Mouse (Mus musculus) hindbrain, postnatal 0 days (tissue): ENCODE data around the gene Kank4. TPM values are rescaled to one million over a fixed set of nuclear protein-coding genes. Genes with fewer than 3 reads are reported as not detected.

ENCODE experiments used
- ATAC-seq: fragments of 200-750 bp; cut with Nextera tagmentation; 2 replicates; pipeline ENCODE4 v1.8.0; 2017; ENCODE audit warnings: mild to moderate bottlenecking, moderate TSS enrichment, moderate library complexity
- DNase-seq: peaks from one replicate; pipeline ENCODE4 v3.0.0-alpha.2; 2015; ENCODE audit warnings: low spot score
- H3K27ac ChIP-seq: fragments of 300-500 bp; sonication (generic); 2 replicates; pipeline ENCODE4 v1.5.1; 2014; ENCODE audit warnings: mild to moderate bottlenecking
- H3K27me3 ChIP-seq: fragments of 300-500 bp; sonication (generic); 2 replicates; pipeline ENCODE4 v1.6.1; 2014; ENCODE audit warnings: low read length, mixed read lengths; ENCODE audit not compliant: insufficient read depth
- H3K36me3 ChIP-seq: fragments of 300-500 bp; sonication (generic); 2 replicates; pipeline ENCODE4 v1.6.1; 2014; ENCODE audit warnings: low read length, mixed read lengths; ENCODE audit not compliant: insufficient read depth
- H3K4me1 ChIP-seq: fragments of 300-500 bp; sonication (generic); 2 replicates; pipeline ENCODE4 v1.6.1; 2014; ENCODE audit warnings: antibody characterized with exemption, low read length, mixed read lengths; ENCODE audit not compliant: insufficient read depth
- H3K4me2 ChIP-seq: fragments of 300-500 bp; sonication (generic); 2 replicates; pipeline ENCODE4 v1.6.1; 2014; ENCODE audit warnings: low read depth, mild to moderate bottlenecking, low read length, moderate library complexity, mixed read lengths
- H3K4me3 ChIP-seq: fragments of 300-500 bp; sonication (generic); 2 replicates; pipeline ENCODE4 v1.5.1; 2014; ENCODE audit warnings: low read length
- H3K9ac ChIP-seq: fragments of 300-500 bp; sonication (generic); replicated peaks from 2 replicates; pipeline ENCODE4 v1.6.1; 2014; ENCODE audit warnings: mild to moderate bottlenecking, low read length, moderate library complexity, mixed read lengths
- H3K9me3 ChIP-seq: fragments of 300-500 bp; sonication (generic); 2 replicates; pipeline ENCODE4 v1.6.1; 2016; ENCODE audit warnings: low read length, mixed read lengths
- CTCF ChIP-seq: IDR thresholded peaks from 2 replicates; pipeline ENCODE4 v1.5.1; 2016; ENCODE audit warnings: antibody characterized with exemption, control low read depth, low read depth
- WGBS: fragments of 180-500 bp; shearing (Covaris S2); extraction: QIAGEN DNeasy Blood & Tissue Kit; methylation state at CpG from one replicate; pipeline ENCODE4 v1.1.7; 2014; 5-methylcytosine and 5-hydroxymethylcytosine counted together
- polyA plus RNA-seq: library from polyadenylated mRNA; unstranded; fragments of >200 nt; fragmentation: Nextera tagmentation; extraction: Ambion mirVana; gene quantifications from 2 replicates; pipeline ENCODE4 v1.2.1, GENCODE M21; 2015
- total RNA-seq: library from RNA; depleted of rRNA; stranded (reverse); fragments of >200 nt; gene quantifications from 2 replicates; pipeline ENCODE4 v1.2.3, GENCODE M21; 2014

Gene Kank4
- total and polyA plus RNA-seq, 2 experiments from 2014 or later = 0.69 to 5.9 TPM

DNA sequence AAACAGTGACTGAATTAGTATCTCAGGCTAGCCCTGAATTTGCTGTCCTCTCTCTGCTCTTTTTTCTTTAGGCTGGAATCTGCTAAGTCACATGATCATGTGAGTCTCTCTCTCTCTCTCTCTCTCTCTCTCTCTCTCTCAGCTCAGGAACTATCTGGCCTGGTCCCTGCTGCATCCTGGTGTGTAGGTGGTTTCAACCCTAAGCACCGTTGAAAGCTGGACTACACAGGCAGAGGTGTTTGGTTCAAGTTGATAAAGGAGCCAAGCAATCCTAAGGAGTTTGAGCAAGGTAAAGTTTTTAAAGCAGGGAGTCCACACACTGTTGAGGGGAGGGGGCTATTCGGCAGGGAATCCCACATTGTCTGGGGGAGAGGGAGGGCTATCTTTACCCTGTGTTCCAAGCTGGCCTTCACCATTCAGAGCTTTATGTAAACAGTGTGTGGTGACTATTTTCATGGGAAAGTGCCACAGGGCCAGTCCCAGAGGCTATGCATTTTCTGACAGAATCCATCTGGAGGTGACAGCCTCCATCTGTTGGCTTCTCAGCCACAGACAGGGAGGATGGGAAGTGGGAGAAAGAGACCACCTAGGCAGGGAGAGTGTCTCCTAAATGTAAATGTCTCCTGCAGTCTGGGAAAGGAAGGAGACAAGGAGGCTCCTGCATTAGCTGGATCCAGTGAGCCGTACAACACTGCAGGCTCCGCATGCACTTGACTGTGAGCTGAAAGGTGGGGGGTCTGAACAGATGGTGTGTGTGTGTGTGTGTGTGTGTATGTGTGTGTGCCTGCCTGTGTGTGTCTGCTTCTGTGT is 59.1 kb downstream of the Kank4 start:
- Histone ChIP-seq H3K27me3 (no peaks in the 10 kb centered on the region), H3K27ac (peak overlapping the region; percentile 60), H3K9me3 (no peaks in the 10 kb centered on the region), H3K9ac (no peak overlapping the region), H3K36me3 (no peaks in the 10 kb centered on the region), H3K4me1 (no peaks in the 10 kb centered on the region), H3K4me2 (no peak overlapping the region), H3K4me3 (no peak overlapping the region)
- TF ChIP-seq CTCF = no peak
- DNase-seq (peak; percentile 50), ATAC-seq (peak; percentile 73)
- 36% methylated on average over 4 of the region's 4 CpGs for WGBS

DNA sequence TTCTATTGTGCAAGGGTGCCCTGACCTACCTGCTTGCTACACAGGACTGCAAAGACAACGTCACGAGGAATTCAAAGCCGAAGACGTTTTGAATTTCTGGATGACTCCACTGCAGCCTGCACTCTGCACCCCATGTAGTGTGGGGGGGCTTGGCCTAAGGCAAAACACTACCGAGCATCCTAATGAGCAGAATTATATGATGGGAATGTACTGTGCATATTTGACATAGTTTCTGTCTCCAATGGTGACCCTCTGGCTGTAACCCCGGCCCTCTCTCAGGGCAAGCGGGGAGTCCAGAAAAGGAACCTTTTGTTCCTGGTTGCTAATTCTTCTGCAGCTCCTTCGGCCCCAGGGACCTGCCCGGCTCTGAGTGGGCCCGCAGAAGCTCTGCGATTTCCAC is 61.2 kb downstream of the Kank4 start:
- DNase-seq = no peak
- peak; percentile 39; the same call in 1 of the 2 replicates for ATAC-seq
- H3K4me1 ChIP-seq = no peaks in the 10 kb centered on the region
- H3K4me3 ChIP-seq = no peak overlapping the region
- H3K4me2 ChIP-seq = no peak overlapping the region
- H3K27ac ChIP-seq = no peak overlapping the region
- 20% methylated on average over 11 of the region's 11 CpGs for WGBS
- no peaks in the 10 kb centered on the region for H3K9me3 ChIP-seq
- H3K27me3 ChIP-seq = no peaks in the 10 kb centered on the region
- no peaks in the 10 kb centered on the region for H3K36me3 ChIP-seq
- H3K9ac ChIP-seq = no peak overlapping the region
- no peak for TF ChIP-seq CTCF

DNA sequence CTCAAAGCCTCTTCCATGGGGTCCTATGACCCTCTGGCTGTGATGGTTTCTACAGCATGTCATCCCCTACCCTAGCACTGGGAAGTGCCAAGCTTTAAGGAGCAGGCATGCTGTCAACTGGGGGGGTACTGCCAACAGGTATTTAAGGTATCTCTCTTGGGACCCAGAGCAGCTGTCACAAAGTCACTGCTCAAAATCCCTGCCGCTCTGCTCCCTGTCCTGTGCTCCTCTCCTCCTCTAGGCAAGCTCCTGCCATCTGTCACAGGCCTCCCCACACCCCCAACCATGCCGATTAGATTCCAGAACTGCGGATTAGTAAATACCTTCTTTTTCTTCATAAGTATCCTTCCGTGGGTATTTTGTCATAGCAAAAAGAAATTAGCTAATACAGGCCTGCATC is 62.9 kb downstream of the Kank4 start:
- Histone ChIP-seq H3K27ac (no peak overlapping the region), H3K36me3 (no peaks in the 10 kb centered on the region), H3K9me3 (no peaks in the 10 kb centered on the region), H3K27me3 (no peaks in the 10 kb centered on the region), H3K9ac (no peak overlapping the region), H3K4me3 (no peak overlapping the region), H3K4me2 (no peak overlapping the region), H3K4me1 (no peaks in the 10 kb centered on the region)
- DNase-seq = no peak
- ATAC-seq = no peak
- TF ChIP-seq CTCF = no peak
- WGBS = 62% methylated on average over 4 of the region's 4 CpGs

DNA sequence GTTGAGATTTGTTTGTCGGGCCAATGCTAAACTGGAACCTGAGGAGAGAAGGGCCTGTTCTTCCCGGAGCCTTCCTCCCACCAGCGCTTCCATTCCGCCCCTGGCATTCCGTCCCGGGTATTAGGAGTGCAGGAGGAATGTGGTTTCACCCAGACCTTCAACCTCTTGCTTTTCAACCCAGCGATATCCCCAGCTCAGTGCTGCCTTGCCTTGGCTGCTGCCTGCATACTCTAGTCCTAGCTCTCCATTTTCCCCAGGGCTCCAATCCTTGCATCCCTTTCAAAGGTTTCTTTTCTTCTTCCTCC is 73.5 kb downstream of the Kank4 start:
- Histone ChIP-seq H3K9me3 (no peaks in the 10 kb centered on the region), H3K27ac (no peak overlapping the region), H3K4me2 (no peak overlapping the region), H3K4me3 (no peak overlapping the region), H3K27me3 (no peaks in the 10 kb centered on the region), H3K4me1 (peaks cover 3% of the 10 kb centered on the region; the same call in 1 of the 2 replicates), H3K9ac (no peak overlapping the region), H3K36me3 (no peaks in the 10 kb centered on the region)
- ATAC-seq (no peak), DNase-seq (no peak)
- WGBS = 21% methylated on average over 7 of the region's 7 CpGs
- no peak for TF ChIP-seq CTCF

DNA sequence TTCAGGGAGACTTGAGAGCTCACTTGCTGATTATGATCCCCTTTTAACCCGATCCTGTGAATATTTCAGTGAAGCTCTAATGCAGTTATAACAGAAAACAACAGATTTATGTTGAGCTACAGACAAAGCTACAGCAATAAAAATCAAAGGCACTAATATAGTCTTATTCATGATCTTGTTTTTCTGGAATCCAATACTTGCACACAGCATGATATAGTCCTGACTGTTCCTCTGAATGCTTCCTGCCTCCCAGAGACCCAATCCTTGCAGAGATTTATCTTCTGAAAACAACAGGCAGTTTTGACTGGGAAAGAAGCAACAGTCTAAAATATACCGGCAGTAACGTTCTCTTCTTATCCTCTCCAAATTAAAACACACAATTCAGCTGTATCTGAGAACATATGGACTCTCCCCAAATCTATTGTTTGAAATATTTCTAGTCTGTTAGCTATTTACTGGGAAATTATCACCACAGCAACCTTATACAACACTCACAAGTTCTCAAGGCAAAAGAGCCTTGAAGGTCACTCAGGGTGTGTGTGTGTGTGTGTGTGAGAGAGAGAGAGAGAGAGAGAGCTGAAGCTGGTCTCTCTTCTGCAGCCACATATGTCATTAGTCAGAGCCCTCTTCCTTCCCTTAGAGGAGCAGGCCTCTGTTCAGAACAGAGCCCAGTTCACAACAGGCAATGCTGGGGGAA is 74.0 kb downstream of the Kank4 start:
- ATAC-seq (no peak), DNase-seq (no peak)
- Histone ChIP-seq H3K36me3 (no peaks in the 10 kb centered on the region), H3K27ac (no peak overlapping the region; the same call in 1 of the 2 replicates), H3K4me2 (no peak overlapping the region), H3K27me3 (no peaks in the 10 kb centered on the region), H3K4me3 (no peak overlapping the region), H3K9me3 (no peaks in the 10 kb centered on the region), H3K4me1 (peaks cover 3% of the 10 kb centered on the region; the same call in 1 of the 2 replicates), H3K9ac (no peak overlapping the region)
- no peak for TF ChIP-seq CTCF
- WGBS = 55% methylated on average over 3 of the region's 3 CpGs

DNA sequence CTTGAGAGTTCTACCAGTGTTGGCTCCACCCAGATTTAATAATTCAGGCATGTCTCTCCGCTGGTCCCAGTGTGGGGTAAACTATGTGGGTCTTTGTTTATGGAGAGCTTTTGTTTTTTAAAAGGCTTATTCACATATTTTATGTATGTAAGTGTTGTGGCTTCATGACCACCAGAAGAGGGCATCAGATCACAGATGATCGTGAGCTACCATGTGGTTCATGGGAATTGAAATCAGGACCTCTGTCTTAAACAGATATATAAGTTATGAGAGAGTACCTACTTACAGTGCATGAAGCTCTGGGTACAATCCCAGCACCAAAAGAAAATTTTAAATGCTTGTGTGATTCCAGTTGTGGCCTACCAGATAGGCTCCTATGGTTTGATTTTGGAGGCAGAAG is 77.6 kb downstream of the Kank4 start:
- Histone ChIP-seq H3K9ac (no peak overlapping the region), H3K9me3 (no peaks in the 10 kb centered on the region), H3K27ac (no peak overlapping the region), H3K4me3 (no peak overlapping the region), H3K27me3 (no peaks in the 10 kb centered on the region), H3K4me2 (no peak overlapping the region), H3K4me1 (peaks cover 3% of the 10 kb centered on the region; the same call in 1 of the 2 replicates), H3K36me3 (no peaks in the 10 kb centered on the region)
- peak; percentile 70 for TF ChIP-seq CTCF
- peak; percentile 70 for DNase-seq
- WGBS = 20% methylated on average over 2 of the region's 2 CpGs
- ATAC-seq = peak; percentile 55; the same call in 1 of the 2 replicates

DNA sequence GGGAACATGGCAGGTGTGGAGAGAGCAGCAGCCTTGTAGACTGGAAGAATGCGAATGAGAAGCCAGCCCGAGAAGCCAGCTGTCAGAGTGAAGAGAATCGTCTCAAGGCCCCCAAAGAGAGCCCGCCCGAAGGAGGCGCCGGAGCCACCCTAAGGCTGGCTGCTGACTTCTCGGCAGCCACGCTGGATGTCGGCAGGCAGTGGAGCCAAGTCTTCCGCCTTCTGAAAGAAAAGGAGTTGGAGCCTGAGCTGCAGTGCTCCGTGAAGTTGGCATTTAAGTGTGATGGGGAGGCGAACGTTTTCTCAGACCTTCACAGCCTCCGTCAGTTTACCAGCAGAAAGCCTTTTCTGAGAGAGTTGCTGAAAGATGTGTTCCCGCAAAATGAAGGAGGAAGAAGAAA is 83.7 kb downstream of the Kank4 start:
- 0 out of 2 replicates have a peak, but pooled peaks cover 3% of the 10 kb centered on the region for H3K27me3 ChIP-seq
- H3K9ac ChIP-seq = no peak overlapping the region
- no peaks in the 10 kb centered on the region for H3K4me1 ChIP-seq
- 93% methylated on average over 16 of the region's 16 CpGs for WGBS
- no peak overlapping the region for H3K4me2 ChIP-seq
- H3K36me3 ChIP-seq = no peaks in the 10 kb centered on the region
- ATAC-seq (no peak), DNase-seq (no peak)
- H3K4me3 ChIP-seq = no peak overlapping the region
- no peak for TF ChIP-seq CTCF
- no peak overlapping the region for H3K27ac ChIP-seq
- no peaks in the 10 kb centered on the region for H3K9me3 ChIP-seq
